Mouse (Mus musculus) right cerebral cortex, postnatal 10 days (tissue): ENCODE data around the gene Rfng.
A peak's percentile ranks its signal among the peaks of the same experiment; 100 is the strongest.
"Not testable (repeated sequence)": the region's sequence is repeated elsewhere in the genome, so short reads cannot be mapped to it uniquely, and the experiment has no call there.

Experiments used
- DNase-seq, 2 experiments: peaks; one replicate each; pipeline ENCODE4 v3.0.0; 2021; ENCODE audit warnings: low spot score in 2 of 2

The Rfng gene

DNA sequence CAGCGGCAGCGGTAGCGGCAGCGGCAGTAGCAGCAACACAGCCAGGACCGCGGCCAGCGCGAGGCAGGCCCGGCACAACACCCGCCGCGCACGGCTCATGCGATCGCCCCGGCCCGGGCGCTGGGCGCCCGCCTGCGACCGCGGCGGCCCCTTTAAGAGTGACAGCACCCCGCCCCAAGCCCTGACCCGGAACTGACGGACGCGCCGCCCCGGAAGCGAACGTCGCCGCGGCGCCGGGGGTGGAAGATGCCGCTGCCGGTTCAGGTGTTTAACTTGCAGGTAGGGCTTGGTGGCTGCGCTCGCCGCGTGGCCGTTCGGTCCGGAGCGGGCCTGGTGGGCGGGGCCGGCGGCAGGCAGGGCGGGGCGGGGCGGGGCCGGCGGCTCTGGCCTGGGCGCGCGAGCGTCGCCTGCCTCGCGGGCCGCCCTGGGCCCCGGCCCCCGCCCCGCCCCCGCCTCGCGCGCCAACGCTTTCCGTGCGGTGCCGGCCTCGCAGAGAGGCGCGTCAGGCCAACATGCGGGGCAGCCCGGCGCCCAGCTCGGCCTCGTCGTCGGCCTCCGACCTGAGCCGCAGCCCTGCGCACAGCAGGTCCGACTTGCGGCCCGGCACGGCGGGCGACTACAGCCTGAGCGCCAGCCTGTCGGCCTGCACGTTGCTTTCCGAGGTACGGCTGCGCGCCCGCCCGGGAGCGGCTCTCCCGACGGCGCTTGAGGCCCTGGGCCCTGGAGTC, at the start of gene Rfng, which contains the start of gene Gps1:
Gene Rfng (minus strand): TSS at position 144 of the 728 bp plus-strand sequence.
Gene Gps1 (plus strand): TSS at position 209 of the 728 bp plus-strand sequence.
- DNase-seq, result peak; percentile 87 to 89

DNA sequence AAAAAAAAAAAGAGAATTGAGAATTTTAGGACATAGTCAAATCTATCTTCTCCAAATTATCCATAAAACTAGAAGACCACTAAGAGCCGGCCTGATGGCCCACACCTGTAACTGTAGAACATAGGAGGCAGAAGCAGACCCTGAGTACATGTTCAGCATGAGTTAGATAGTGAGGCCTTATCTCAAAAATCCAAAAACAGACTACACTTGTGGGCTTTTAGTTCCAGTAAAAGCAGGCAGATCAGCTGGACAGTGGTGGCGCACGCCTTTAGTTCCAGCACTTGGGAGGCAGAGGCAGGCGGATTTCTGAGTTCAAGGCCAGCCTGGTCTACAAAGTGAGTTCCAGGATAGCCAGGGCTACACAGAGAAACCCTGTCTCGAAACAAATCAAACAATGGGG, 49.0 kb upstream of the Rfng start:
- not testable (repeated sequence) for DNase-seq

DNA sequence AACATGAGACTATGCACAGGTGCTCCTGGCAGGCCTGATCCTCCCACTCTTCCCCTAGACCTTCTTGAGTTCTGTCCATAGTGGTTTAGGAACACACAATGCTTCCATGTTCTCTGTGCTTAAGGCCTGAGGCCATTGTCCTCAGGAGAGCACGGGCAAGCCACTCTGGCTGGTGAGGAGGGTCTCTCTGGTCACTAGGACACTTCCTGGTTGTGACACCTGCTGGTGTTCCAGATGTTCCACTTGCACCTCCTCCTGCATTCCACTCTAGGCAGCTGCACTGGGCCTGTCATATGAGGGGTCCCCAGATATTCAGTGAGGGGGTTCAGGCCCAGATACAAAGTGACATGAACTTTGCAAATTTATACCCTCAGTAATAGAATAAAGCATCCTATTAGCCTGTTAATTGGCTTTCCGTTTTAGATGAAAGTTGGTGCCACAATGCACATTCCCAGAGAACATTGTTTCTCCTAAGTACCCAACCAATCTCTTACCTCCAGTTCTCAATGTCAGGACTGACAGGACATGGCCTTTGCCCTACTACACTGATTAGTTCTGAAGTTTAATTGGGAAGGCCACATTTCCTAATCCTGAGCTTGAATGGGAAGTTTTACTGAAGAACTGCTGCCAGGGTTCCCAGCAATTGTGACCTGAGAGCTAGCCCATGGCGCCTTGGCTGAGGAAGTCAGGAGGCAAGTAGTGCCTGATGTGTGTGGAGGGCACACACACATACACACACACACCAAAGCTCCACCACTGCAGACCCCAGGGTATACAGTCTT, 47.8 kb upstream of the Rfng start:
- DNase-seq, result no peak

DNA sequence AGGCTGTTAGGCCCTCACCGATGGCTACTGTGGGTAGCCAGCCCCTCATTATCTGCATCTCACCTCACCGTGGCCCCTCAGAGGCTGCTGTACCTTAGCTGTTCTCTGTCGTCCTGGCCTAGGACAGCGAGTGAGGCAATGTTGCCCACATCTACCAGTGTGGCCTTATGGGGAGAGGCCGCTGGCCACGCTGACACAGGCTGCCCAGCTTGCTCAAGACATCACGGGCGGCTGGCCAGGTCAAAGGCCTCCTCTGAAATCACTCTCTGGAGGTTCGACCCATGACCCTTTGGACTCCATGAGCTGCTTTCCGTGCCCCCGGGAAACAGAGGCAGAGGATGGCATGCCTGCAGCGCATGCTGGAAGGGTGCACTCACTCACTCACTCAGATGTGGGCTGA, 46.7 kb upstream of the Rfng start:
- DNase-seq, result no peak

DNA sequence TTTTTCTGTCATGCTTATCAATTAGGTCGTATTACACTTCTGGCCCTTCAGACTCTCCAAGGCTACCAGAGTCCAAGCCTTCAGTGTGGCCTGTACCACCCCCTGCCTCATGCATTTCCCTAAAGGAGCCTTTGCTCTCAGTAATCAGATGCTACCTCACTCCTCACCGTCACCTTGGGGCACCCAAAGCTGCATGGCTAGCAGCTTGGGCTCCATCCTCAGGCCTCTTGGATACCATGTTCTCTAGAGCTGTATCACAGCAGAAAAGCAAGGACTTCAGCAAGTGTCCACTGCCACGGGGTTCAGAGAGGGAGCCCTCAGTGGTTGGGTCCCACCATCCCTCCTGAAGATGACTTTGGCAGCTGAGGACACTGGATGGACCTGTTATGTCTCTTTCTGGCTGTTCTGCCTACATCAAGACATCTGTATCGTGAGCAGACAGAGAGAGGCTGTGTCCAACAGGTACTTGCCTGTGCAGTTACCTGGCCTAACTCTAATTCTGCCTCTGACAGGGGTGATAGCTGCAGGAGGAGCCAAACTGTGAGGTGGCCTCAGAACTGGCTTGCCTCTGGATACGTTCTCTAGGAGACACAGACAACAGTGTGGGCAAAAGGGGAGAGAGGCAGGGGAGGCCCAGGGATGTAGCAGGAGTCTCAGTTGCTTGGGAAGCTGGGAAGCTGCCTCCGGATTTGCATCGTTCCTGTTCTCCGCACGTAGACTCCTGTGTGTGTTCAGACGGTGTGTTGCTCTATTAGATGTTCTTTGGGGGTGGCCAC, 45.9 kb upstream of the Rfng start:
- peak in 1 of 2 experiments; percentile 12 for DNase-seq

DNA sequence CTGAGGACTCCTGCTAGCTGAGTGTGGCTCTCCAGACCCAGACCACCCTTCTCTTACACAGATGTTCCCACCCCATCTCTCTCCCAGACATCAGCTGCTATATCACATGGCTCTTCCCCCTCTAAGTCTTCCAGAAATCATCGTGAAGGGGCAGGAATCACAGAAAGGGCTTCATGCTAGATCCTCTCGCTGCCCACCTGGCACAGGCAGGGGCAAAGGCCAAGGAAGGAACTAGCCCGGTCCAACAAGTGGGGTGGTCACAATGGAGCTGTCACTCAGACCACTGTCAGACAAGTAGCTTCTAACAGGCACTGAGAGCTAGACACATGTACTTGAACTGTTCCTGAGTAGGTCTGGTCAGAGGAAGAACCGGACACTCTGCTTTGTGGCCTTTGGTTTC, 44.4 kb upstream of the Rfng start:
- DNase-seq, result peak in 1 of 2 experiments; percentile 19

DNA sequence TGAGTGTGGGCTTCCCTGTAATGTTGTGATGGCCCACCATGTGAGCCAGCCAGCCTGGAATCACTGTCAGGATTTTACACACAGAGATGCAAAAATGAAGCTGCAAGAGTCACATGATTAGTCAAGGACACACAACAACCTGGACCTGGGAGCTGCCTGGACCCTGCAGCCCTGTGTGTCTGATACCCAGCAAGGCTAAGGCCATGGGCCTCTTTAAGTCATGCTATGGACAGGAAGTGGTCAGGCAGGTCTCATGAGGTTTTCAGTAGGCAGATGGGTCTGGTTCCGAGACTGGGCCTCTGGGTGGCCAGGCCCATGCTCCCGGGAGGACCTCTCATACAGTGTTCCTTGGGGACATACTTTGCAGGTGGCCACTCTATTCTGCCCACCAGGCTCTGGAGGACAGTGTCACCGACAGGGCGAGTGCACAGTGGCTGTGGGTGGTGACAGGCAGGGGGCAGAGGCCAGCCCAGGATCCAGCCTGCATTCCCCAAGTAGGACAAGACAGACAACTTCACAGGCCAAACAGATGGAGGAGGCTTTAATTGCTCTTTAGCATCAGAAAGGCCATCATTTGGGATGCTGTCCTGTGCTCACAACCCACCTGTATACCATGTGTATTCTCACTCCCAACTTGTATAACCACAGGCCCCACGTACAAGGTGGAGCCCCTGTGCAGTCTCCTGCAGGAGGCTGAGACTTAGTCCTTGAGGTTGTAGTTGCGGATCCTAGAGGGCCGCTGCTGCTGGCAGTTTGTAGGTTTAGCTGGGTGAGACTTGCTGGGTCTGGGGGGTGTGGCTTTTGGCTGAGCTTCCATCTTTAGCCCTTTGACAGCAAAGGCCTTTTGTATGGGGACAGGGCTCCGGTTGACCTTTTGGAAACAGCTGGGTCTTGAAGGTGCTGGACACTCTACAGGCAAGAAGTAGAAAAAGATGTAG, 42.3 kb upstream of the Rfng start:
- DNase-seq, result no peak

DNA sequence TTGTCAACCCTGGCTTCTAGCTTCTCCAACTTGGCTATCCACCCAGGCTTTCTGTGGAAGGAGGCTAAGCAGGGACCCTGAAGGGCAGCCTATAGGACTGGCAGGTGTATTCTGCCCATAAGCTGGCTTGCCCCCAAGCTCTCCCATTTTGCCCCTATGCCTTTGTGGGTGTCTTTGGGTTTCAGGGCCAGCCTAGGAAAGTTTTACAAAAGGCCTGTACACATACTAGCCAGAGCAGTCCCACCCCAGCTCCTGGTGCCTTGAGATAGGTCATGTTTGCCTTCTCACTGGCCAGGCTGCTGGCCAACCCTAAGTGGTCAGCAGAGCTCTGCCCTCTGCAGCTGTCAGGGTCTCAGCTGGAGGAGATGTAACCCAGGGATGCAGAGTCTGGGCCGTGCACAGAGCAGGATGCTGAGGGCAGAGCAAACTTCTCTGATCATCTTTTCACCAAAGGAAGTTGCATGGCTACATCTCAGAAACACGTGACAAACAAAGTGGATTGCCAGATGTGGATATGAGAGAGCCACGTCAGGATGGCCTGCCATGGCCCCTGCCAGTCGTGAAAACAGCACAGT, 41.4 kb upstream of the Rfng start:
- peak in 1 of 2 experiments; percentile 56 for DNase-seq

DNA sequence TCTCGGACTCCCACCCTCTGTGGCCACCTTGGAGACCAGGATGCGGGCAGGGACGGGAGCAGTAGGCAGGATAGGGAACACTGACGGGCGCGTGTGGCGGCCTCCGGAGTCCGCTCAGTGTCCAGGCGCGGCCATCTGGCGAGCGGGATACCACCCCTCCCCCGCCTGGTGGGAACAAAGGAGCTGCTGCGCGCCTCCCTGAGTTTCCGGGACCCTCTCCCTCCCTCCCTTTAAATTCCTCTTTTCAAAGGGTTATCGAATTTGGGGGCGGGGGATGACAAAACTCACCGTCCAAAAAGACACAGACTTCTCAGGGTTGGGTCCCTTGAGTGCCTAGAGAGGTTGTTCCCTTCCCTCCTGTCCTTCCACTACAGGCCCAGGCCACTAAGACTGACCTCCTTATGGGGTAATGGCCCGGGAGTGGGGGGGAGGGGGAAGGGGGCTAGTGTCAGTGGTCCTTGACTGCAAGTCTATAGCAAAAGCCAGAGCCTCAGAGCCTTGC, 40.8 kb upstream of the Rfng start:
- DNase-seq, result no peak

DNA sequence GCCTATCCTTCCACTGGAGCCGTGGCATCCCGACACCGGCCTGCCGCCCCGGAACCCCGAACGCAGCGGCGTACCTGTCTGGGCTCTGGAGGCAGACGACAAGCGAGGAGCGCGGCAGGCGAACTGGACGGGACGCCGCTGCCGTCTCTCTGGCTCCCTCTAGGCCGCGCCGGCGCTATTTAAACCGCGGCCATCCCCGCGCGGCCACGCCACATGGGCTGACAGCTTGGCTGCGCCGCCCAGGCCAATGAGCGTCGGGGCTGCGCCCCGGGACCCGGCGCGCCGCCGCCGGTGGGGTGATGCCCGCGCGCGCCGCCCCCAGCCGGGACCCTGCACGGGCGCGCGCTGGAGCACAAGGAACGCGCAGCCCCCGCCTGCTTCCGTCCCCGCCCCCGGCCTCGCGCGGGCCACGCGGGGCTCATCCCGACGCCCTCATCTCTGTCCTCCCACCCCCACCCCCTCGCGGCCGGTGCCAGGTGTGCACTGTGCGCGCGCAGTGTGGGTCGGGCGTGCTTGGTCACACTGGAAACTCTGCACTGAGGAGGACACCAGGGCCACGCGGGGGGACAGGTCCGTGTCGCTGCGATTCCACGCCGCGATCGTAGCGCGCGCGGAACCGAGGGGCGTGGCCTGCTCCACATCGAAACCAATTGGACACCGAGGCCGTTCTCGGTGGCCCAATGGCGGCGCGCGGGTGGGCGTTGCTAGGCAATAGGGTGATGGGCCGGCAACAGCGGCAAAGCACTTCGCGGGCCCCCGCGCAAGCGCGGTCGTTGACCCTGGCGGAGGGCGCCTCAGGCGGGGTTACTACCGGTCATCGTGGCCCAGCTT, 40.2 kb upstream of the Rfng start, which contains the start of gene Fasn:
Gene Fasn (minus strand): TSS at position 592 of the 831 bp plus-strand sequence.
- peak; percentile 99 for DNase-seq

DNA sequence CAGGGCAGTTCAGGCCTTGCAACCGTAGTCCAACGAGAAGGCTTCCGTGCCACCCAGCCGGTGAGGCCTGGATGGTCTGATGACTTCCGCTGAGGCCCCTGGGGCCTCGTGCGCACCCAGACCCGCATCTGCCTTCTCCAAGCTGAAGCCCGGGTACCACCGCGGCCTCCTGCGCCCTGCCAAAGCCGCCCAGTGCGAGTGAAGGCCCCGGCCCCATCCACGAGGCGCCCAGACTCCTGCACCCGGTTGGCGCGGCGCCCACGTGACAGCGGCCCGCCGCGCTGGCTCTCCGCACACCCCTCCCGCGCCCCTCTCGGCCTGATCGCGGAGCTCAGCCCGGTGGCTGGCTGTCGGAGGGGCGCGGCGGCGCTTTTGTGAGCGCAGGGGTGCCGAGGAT, 39.5 kb upstream of the Rfng start:
- DNase-seq, result peak; percentile 80 to 84

DNA sequence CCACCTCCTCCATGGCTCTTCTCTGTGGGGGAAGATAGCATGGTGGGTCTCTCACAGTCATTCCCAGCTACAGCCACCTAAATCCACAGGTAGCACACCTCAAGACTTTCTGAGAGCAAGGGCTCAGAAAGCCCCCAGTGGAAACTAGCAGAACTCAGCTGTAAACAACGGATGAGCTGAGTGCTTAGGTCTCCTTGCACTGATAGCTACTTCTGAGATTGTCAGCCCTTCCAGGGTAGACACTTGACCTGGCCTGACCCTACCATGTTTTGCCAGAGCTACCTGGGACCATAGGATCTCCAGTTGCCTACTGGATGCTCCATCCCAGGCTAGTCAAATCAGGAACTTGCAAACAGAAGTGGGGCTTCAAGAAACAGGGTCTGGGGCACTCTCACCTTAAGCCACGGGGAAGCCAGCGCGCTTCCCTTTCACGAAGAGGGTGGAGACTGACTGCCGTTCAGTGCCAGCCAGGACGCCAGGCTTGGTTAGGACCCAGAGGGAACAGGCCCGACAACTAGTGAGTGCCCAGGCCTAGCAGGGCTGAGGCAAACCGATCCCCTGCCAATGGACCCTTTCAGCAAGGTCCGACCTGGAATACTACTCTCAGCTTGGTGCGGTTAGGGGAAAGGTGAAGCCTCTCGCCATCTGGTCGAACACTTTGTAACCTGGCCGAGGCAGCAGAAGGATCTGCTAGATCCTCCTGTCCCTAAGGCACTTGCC, 39.0 kb upstream of the Rfng start:
- DNase-seq, result peak in 1 of 2 experiments; percentile 27

DNA sequence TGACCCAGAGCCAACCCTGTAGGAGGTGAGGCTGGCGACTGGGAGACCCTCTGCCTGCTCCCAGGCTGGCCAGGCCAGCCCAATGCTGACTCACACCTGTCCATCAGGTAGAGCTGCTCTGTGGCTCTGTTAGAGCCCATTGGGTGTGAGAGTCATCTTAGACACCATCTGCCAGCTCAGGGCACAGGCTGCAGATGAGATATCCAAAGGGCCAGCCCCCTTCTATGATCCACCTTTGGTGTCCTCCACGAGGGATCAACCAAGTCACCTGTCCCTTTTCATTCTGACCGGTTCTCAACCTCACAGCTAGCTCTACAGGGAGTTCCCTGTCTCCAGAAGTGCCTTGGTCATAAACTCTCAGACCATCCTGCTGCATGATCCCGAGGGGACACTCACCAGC, 38.3 kb upstream of the Rfng start:
- DNase-seq, result peak in 1 of 2 experiments; percentile 32

DNA sequence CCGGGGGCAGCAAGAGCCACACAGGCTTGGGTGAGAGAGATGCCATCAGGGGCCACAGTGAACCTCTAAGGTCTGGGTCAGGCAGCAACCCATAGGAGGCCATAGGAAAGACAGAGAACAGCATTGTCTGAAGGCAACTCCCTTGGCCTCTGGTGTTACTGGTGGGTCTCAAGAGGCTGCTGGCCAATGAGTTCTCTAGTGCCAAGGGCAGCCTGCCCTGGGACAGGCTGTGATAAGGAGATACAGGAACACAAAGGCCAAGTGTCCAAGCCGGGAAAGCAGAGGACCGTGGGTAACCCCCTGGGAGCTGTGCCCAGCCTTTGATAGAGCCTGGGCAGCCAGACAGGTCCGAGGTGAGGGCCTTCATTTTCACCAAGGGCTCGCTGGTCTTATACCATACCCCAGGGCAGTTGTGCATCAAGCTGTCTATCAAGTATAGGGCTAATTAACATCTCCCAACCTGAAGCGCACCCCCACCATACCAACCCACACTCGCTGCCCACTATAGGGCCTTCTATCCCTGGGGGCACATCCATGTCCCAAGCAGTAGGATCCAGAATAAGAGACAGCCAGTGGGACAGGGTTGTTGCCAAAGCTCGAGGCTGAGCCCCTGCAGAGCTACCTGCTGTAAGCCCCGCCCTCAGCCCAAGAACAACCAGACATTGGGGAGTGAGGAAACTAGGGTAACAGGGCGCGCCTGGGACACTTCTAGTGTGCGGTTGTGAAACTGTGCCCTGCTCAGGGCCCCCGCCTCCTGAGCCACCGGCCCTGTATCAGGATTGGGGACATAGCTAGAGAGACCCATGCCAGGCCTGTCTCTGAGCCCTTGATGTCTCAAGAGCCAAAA, 37.3 kb upstream of the Rfng start:
- peak; percentile 46 to 49 for DNase-seq

DNA sequence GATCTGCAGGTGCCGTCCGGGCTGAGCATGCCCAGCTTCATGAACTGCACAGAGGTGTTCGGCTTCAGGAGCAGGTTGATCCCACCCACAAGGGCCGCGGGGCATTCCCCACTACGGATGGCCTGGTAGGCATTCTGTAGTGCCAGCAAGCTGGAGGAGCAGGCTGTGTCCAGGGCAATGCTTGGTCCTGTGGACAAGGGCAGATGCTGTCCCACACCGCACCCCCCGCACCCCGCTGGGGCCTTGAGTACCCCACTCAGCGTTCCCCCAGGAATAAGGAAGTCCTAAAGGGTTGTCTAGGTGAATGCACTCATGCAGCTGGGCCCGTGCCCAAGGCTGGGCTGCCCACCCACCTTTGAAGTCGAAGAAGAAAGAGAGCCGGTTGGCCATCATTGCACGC, 36.5 kb upstream of the Rfng start:
- peak; percentile 46 to 49 for DNase-seq

DNA sequence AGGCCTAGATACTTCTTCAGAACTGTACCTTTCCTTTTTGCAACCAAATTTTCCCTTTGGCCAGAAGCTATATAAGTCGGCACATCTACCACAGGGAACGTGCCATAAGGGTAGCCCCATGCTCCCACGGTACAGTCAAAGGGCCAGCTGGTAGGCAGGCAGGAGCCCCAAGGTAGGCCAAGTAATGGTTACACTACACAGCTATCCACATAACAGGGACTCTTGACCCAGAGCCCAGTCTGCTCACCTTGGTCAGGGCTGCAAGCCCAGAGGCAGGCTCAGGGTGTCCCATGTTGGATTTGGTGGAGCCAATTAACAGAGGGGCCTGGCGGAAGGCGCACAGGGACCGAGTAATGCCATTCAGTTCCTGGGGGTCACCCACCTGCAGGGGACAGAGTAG, 35.5 kb upstream of the Rfng start:
- peak in 1 of 2 experiments; percentile 20 for DNase-seq

DNA sequence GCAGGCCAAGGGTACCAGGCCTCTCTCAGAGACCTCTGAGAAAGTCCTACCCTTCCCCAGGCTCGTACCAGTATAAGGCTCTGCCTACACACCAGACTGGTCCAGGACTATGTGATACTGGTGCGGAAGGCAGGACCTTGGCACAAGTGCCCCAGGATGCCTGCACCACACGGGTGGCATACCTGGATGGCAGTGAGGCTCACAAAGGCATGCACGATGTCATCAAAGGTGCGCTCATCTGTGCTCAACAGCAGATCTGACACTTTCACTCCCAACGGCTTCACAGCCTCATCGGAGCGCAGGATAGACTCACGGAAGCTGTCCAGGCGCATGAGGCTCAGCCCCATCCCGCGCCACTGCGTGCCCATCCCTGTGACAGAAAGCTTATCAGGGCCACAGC, 34.2 kb upstream of the Rfng start:
- DNase-seq, result no peak

DNA sequence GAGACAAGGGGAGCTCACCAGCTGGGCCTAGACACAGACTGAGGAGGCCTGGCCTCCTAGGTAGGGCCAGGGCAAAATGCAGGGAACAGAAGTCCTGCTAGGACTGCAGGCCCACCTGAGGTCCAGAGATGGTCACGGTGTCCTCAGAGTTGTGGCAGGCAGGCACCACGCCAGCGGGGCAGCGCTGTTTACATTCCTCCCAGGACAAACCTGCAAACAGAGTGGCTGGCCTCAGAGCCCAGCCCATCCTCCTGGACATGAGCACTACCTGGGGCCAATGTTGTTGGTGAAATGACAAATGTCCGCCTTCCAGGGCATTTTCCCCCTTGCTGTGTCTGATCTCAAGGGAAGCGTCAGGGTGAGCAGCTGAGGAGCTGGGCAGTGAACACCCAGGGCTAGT, 33.4 kb upstream of the Rfng start:
- DNase-seq, result no peak
